Mouse (Mus musculus): ENCODE measurements at regions not wholly inside any gene's neighbourhood (a gene's known extent, or its start where the extent isn't known, plus 50 kb on each side); places are given as distances from the start of the nearest gene placed in this dataset.

DNA sequence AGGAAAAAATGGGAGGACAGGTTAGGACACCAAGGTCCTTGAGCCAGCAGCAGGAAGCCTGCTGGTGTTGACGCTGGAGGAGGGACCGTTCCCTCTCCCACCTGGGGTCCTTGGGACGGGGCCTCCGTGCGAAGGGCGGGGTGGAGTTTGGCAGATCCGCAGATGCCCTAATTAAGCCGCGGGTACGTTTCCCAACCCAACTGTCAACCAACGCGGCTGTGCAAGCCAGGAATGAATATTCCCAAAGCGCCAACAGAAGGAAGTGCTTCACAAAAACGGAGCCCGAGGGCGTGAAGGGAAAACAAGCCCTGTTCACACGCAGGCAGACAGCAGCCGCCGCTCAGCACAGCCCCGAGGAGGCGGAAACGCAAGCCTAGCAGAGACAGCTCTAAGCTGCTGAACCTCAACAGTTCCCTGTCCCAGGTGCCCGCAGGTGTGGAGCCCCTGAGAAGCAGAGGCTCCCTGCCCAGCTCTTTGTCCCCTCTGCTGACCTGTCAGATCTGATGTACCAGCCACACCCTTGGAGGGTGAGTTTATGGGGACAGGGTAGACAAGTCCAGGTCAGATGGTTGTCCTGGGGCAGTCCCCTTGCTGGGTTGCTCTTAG lies 136.1 kb upstream of the Gli2 start:
- no peak for DNase-seq (ENCODE audit: low spot score)

DNA sequence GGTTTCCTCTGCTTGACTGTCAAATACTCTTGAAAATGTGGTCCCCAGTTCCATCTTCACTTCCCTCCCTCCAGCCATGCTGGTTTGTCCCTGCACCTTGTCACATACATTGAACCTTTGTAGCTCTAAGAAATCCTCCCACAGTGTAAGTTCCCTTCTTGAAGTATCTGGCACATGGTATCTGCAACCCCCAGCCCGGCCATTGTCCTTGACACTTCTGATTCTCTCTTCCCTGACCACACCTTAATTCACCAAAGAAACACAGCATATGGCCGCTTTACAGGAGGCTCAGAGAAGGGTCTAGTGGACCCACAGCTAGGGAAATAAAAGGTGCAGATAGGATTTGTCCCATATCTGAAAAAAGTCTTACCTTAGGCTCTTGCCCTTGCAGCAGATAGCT lies 133.9 kb upstream of the Gli2 start:
- no peak for DNase-seq (ENCODE audit: low spot score)

DNA sequence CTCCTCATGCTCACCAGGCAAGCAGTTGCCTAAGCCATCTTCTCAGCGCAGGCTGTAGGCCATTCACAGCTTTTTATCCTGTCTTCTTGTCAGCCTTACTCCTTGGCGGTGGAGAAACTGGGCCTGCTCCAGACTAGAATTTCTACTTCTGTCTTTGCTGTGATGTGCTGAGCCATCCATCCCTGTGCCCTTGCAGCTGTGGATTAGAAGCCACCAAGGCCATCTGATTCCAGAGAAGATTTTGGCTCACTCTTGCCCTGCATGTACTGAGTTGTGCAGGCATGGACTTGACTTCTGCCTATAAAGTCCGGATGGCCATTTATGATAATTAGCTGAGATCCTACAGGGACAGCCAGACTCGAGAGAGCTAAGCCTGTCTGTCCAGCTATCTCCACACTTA lies 133.4 kb upstream of the Gli2 start:
- DNase-seq (ENCODE audit: low spot score) = no peak

DNA sequence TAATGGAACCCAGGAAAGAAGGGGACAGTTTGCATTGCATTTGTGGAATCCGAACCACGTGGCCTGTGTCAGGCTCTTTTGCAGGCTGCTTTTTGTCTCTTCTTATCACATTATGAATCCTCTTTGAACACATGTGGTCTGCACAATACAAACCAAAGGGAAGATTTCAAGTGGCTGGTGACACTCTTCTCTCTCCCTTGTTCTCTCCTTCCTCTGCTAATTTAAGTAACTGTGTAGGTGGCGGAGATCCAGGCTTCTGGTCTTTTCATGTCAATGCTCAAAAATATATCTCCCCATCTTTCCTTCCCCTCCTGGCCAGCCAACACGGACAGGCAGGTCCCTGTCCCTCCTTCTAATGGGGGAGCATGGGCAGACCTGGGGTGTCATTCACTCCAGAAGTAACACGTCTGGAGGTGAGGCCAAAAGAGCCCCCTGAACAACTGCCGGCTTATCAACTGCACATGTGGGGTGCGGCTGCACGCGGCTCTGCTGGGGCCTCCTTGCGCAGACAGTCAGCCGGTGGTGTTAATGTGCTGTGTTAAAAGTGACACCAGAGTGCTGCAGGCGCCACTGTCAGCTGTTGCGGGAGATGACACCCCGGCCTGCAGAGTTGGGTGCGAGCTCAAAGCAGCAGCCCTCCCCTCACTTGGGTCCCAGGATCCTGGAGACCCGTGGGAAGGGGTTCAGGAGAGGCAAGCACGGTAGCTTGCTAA lies 130.3 kb upstream of the Gli2 start:
- DNase-seq (ENCODE audit: low spot score) = no peak

DNA sequence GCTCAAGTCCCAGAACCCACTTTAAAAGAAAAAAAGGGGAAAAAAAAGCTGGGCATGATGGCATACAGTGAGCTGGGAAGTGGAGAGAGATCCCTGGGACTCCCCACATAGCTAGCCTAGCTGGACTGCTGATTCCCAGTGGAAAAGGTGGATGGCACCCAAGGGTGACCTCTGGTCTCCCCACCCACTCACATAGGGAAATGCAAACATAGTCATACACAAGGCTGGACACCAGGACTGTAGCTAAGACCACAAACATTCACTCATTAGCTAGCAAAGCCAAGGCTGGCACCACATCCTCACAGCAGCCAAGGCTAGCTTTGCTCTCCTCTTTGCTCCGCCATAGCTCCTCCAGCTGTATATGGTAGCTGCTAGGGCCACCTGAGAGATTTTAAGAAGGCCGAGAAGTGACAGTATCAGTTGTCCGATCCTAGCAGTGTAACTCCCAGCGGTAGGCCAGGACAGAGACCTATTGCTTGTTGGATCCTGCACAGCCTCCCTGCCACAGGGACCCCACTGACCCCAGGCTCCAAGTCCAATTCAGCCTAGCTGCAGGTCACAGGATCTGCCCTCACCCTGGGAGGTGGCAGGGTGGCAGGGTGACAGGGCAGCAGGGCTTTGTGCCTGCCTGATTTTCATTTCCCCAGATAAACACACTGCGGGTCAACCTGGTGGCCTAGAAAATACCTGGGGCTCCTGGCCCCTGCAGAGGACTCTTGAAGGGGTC lies 119.8 kb upstream of the Gli2 start:
- DNase-seq (ENCODE audit: low spot score) = no peak

DNA sequence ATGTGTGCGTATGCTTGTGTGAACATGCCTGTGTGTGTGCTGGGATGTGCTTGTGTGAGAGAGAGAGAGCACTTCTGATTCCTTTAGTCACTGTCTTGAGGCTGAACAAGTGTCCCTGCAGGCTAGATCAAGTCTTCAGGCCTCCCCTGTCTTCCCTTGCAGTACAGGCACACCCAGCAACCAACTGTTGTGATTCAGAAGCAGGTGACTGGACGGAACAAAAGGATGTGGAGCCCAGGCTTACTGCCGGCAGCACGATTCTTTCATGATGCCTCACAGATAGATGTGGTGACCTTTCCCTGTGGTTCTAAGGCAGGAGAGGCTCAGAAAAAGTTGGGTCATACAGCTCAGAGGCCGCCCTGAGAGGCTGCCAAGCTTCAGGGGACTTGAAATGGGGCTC lies 114.0 kb upstream of the Gli2 start:
- no peak for DNase-seq (ENCODE audit: low spot score)

DNA sequence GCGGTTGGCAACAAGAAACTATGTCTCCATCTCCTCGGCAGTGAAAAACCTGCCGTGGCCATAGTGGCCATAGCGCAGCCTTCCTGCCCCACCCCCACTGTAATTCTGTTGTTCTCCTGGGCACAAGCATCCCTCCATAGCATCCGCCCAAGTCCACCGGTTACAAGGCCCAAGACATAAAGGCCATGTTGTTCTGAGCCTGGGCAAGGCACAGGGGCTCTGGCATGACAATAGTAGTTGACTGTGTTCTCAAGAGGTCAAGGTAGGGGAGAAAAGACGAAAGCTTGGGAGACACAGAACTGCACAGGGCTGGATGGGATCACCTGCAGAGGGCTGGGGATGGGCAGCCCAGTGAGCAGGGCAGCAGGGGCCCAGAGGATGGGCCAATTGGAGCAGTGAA lies 112.9 kb upstream of the Gli2 start:
- no peak for DNase-seq (ENCODE audit: low spot score)

DNA sequence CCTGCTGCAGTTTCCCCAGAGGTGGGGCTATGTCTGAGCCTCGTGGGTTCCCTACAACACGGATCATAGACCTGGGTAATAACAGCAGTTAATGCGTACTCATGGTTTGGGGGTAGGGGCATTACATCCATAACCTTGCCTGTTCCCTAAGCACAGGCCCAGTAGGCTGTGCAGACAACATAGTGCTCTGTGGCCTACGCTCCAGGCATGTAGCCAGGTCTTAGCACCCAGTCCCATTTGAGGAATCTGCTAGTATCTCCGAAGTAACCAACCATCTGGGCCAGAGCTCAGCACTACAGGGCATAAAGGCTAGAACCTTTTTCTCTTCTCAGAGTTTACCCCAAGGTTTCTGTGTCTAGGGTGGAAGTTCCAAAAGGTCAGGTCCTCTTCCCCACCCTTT lies 111.4 kb upstream of the Gli2 start:
- DNase-seq (ENCODE audit: low spot score) = no peak

DNA sequence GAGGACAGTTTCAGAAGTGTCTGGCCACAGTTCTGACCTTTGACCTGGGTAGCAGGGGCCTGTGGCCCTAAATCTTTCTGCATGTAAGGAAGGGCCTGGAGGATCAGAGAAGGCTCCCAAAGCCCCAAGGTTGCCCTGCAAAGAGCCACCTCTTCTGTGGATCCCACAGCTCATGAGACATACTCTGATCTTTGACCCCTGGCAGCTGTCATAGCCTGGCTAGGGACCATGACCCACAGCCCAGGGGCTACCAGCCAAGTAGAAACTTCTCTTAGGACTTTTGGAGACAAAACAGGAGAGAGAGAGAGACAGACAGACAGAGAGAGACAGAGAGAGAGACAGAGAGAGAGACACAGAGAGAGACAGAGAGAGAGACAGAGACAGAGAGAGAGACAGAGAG lies 110.4 kb upstream of the Gli2 start:
- no peak for DNase-seq (ENCODE audit: low spot score)

DNA sequence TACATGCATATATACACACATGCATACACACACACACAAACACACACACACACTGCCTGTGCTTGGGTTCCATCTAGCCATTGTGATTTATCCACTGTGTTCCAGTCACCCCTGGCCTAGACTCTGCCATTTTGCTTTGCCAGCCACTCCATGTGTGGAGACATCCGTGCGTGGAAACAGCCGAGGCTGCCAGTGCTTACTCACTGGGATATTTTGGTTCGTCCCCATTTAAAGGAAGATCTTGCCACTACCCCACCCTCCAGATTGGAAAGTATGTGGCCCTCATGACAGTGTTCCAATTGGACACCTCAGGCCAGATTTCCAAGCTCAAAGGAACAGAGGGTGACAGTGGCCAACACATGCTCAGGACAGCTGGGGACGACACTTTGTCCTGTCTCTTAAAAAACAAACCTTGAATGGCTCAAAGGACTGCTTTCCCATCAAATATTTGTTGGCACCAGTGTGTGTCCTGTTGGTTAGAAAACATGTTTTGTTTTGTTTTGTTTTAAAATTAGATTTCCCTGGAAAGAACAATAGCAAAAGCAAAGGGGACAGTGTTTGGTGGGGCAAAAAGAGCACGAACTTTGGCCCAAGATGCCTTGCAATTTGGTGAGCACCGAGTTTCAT lies 109.8 kb upstream of the Gli2 start:
- DNase-seq (ENCODE audit: low spot score) = no peak

DNA sequence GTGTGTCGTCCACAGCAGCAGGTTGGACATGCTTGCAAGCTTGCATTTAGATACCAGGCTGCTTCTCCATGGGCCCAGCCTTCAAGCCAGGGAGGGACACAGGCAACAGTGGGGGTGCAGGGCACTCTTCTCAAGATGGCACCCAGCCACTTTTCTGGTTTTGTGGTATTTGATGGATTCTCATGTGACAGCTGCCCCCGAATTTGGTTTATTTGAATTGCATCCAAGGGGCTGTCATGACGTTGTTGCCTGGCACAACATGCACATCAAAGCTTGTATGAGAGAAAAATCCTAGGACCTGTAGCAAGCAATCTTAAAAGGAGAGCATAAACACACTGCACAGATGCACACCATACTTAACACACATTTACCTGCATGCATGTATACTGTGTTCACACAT lies 108.3 kb upstream of the Gli2 start:
- no peak for DNase-seq (ENCODE audit: low spot score)

DNA sequence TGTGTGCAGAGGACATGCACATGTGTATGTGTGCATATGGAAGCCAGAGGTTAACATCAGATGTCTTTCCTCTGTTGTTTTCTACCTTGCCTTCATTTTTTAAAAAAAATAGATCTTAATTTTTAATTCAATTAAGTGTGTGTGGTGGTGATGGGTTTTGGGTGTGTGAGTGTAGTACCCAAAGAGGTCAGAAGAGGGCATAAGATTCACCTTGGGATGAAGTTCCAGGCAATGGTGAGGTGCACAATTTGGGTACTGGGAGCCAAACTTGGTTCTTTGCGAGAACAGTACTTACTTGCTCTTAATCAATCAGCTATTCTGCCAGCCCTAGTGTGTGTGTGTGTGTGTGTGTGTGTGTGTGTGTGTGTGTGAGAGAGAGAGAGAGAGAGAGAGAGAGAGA lies 106.9 kb upstream of the Gli2 start:
- no peak for DNase-seq (ENCODE audit: low spot score)

DNA sequence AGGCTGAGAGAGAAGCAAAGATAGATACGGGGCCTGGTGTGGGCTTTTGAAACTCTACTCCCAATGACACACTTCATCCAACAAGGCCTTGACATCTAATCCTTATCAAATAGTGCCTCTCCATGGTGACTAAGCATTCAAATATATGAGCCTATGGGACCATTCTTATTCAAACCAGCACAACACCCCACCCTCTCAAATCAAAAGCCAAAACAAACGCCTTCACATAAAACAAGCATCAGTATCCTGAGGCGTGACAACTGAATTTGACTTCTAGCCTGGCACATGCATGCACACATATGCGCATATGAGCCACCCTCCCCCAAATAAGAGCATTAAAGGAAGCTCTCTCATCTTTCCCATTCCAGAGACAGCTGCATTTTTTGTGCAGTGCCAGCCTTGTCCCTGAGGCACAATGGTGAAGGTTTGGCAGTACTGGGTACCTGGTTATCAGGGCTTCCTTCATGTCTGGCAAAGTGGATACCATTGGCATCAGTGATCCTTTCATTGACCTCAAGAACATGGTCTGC lies 103.8 kb upstream of the Gli2 start:
- DNase-seq (ENCODE audit: low spot score) = no peak

DNA sequence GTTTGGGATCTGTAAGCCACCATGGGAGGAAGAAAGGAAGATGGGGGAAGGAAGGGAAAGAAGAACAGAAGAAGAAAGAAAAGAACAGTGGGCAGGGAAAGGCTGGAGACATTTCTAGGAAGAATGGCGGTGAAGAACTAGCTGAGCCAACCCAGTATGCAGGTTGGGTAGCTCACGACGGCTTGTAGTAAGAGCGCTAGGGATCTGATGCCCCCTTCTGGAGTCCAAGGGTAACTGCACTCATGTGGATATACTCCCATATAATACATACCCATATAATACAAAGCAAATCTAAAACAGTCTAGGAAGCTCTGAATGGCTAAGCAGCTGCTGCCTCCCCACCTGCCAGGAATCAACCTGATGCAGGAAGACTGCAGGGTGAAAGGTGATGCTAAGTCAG lies 100.2 kb upstream of the Gli2 start:
- DNase-seq (ENCODE audit: low spot score) = no peak

DNA sequence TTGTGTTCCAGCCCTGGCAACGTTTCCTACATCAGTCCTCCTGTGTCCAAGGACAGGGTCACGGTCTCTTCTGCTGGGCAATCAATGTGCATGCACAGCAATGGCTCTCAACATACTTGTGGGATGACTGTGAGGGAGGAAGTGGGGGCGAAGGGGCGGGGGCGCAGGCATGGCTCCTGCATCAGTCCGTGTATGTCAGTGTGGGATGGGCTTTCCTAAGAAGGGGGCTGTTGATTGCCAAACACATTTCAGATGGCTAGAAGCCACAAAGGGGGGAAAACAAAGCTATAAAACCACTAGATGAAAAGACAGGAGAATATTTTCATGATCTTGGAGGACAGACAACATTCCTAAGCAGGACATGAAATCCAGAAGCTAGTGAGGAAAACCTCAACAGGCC lies 99.4 kb upstream of the Gli2 start:
- DNase-seq (ENCODE audit: low spot score) = no peak

DNA sequence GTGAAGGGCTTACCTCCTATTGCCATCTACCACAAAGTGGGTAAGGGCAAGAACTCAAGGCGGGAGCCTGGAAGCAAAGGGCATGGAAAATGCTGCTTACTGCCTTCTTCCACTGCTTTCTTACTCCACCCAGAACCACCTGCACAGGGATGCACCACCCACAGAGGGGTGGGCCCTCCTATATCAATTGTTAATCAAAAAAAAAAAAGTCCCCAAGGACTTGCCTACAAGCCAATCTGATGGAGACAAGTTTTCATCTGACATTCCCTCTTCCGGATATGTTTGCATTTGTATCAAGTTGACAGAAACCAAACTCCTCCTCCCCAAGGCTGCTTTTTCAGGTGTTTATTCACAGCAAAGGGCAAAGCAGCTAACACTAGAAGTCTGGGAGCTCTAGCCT lies 94.1 kb upstream of the Gli2 start:
- DNase-seq (ENCODE audit: low spot score) = no peak

DNA sequence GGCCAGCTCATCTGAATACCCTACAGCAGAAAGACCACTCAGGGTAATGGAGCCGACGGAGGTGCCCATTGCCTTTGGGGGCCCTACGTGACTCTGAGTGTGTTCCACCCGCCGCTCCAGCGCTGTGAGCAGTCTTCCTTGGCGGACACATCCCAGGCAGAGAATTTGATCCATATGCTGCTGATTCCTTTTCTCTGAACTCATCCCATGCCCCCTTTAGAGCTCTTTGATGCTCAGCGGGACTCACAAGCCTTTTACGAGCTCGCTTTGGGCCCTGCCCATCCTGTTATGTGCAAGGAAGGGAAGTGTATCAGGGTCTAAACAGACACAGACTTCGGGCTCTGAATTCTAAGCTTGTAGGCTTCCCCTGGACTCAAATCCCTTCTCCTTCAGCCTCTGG lies 90.4 kb upstream of the Gli2 start:
- no peak for DNase-seq (ENCODE audit: low spot score)

DNA sequence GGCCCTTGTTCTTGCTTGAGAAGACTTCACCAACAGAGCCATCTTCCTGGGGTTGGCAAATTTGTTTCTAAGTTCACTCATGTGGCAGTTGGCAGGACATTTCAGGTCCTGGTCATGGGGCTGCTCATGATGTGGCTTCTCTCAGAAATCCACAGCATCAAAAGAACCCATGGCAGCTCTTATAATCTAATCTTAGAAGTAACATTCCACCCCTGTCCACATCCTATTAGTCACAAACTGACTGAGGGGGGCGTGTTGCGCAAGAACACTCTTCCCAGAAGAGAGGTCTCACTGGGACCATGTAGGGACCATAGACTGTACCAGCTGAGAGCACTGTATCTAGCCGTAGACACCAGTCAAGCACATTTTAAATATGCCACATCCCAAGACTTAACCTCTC lies 75.6 kb upstream of the Gli2 start:
- DNase-seq (ENCODE audit: low spot score) = no peak

DNA sequence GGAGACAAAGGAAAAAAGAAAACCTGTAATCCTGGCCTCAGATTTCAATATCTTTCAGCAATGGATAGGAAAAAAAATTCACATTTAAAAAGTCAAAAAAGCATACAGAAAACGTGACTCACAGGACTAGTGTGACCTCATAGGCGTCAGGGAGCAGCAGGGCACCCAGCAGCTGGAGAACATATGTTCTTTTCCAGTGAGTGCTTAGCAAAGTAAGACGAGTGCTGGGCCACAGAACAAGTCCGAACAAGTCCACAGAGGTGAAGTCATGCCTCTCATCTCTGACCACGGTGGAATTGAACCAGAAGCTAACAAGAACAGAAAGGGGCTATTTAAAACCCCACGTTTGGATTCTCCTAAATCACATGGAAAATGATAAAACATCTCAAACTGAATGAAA lies 72.1 kb upstream of the Gli2 start:
- no peak for DNase-seq (ENCODE audit: low spot score)

DNA sequence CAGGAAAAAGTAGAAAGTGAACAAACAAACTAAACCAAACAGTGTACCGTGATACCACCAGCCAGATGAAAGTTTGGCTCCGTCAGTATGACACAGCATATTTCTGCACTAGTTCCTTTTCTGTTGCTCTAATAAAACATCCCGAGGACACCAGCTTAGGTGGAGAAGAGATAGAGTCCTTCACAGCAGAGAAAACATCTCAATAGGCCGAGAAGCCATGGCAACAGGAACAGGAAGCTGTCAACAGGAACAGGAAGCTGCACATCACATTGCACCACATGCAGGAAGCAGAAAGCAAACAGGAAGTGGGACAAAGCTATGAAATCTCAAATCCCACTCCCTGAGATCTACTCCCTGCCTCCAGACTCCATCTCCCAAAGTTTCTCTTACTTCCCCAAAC lies 71.4 kb upstream of the Gli2 start:
- DNase-seq (ENCODE audit: low spot score) = no peak

DNA sequence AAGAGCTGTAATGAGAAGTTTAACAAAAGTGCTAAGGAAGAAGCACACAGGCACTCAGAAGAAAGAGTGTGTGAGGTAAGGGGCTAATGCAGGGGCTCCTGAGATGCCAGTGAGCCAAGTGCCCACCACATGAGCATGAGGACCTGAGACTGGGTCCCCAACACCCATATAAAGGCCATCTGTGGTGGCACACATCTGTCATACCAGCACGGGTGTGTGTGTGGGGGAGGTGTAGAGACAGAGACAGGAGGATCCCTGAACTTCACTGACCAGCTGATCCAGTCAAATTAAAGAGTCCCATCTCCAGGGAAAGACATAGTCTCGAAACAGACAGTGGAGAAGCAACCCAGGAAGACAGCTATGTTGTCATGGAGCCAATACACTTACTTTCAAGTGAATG lies 70.6 kb upstream of the Gli2 start:
- DNase-seq (ENCODE audit: low spot score) = no peak

DNA sequence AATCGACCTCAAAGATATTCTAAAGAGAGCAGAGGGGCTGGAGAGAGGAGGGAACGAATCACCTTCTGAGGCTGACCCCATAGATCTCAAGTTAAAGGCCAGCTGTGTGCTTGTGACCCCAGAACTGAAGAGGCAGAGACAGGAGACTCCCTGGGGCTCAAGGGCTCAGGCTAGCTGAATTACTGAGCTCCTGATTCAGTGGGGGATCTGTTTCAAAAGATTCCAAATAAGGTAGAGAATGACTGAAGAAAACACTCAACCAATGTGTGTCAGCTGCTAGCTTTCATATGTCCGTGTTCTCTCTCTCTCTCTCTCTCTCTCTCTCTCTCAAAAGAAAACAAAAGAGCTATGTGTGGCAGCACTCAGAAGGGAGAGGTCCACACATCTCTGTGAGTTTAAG lies 70.0 kb upstream of the Gli2 start:
- DNase-seq (ENCODE audit: low spot score) = no peak

DNA sequence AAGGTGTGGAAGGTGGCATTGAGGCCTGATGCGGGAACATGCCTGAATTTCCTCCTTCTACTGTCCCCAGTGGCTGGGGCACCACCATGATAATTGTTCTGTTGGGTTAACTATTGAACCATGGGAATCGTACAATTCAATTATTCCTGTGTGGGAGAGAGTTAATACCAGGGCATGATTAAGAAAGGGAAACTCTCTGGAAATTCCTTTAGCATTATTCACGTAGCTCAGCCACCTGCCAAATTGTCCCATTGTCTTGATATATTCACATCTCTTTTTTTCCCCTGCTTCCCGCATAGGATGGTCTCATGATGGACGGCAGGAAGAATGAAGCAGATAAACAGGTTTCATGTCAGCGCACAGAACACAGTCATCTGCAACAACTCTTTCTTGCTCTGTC lies 69.6 kb upstream of the Gli2 start:
- DNase-seq (ENCODE audit: low spot score) = no peak
